Mouse (Mus musculus) gonadal fat pad, adult 2 months (tissue): ENCODE data around the gene Cd151. TPM values are rescaled to one million over a fixed set of nuclear protein-coding genes. Genes with fewer than 3 reads are reported as not detected.
"Not testable (repeated sequence)": the region's sequence is repeated elsewhere in the genome, so short reads cannot be mapped to it uniquely, and the experiment has no call there.

ENCODE experiments used
- DNase-seq: peaks from one replicate; pipeline ENCODE4 v3.0.0-alpha.2; 2012; ENCODE audit warnings: low read depth
- polyA plus RNA-seq: library from polyadenylated mRNA; depleted of rRNA; stranded (reverse); fragments of >200 nt; gene quantifications from 2 replicates; pipeline ENCODE4 v1.2.3, GENCODE M21; 2012

The Cd151 gene
- polyA plus RNA-seq, 1 experiment, result 894 TPM

DNA sequence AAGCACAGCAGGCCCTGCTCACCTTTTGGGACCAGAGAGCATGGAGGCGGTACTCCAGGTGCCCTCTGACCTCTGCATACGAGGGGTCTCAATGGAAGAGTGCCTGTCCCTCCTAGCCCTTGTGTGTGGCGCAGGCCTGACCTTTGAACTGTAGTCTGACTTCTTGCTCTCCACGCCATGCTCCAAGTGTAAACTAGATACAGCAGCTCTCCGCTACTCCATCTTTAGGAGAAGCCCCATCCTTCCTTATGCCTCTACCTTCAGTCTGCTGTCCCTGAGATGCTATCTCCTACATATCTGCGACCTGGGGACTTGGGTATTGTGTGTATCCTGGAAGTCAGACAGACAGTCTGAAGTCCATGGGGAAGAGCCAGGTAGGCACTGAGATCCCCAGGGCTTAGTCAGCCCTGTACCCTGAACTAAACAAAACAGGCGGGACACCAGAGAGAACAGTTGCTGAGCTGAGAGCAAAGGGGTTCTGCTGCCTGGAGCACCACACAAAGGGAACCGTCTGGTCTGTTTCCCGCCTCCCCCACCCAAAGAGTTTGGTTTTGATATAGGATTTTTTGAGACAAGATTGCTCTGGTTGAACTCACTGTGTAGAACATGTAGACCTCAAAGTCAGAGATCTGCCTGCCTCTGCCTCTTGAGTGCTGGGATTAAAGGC lies 31.2 kb upstream of the Cd151 start:
- no peak for DNase-seq

DNA sequence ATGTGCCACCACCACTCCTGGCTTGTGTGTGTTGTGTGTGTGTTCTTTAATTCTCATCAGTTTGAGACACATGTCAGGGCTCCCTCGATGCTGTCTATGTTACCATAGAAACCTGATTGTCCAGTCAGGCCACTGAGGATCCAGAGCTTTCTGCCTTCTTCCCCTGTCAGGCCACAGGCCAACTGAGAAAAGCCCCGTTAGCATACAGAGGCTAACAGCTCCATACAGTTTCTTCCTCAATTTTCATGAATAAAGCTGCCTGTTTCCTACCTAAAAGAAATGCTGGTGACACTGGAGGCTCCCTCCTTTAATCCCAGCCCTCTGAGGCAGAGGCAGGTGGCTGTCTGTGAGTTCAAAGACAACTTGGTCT lies 30.7 kb upstream of the Cd151 start:
- DNase-seq, result no peak

DNA sequence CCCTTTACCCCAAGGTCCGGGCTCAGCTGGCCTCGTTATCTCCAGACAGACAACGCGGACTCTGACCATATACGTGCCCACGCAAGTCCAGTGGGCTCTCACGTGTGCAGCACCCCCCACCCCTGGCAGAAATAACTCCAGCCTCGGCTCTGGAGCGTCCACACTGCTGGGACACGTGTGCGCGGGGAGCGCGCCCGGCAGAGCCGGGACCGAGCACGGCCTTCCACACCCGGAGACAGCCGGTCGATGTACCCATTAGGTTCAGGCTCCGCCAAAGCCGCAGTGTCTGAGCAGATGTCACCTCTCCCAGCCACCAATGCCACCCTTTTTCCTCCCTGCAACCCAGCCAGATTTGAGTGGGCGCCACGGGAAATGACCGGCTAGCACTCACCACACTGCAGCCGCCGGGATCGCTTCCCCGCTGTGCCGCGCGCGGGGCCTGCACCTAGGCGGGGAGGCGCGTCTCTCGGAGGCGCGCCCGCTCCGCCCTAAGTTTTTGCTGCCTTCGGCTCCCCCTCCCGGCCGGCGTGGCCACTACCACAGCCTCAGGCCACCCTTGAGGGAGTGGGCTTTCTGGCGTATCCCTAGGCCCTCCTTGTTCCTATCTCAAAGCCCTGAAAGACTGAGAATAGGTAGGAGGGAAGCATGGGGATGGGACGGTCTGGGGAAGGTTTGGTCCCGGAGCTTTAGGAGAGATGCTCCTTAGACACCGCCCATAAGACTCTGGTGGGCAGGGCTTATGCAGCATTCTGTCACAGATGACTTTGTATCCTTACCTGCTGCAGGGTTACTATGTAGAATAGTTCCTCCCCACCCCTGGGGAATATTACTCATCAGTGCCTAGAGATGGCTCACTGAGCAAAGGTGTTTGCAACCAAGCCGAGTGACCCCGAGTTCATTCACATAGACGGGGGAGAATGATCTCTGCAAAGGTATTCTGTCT lies 29.7 kb upstream of the Cd151 start, which contains the start of gene Slc25a22:
TSS of gene Slc25a22 (minus strand) at position 715 of the 943 bp plus-strand sequence.
- DNase-seq, result no peak

DNA sequence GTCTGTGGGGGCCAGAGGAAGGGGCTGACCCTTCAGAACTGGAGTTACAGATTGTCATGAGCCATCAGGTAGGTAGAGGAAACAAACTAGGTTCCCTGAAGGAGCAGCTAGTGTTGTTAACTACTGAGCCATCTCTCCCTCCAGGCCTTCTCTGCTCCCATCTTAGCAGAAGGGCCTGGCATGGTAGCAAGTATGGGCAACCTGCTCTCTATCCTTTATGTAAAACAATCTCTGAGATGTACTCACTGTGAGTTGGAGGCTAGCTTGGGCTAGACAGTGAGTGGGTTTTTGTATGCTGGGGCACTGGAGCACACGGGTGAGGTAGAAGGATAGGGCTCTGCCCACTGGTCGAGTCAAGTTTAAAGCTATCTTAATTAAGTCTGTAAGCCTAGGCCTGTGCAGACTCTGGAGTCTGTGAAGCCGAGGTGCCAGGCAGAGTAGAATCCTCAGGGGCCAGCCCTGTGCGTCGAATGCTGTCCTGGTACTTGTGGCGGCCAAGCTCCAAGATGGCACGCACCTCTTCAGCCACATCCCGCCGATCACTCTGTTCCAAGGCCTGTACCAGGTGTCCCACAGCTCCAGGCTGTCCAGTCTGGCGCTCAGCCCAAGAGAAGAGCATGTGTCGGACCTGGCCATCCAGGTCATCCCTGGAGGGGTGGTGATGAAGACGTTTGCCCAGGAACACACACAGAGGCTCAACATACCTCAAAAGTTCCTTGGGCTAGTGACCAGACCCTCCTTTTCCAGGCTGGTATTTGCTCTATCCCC lies 28.8 kb upstream of the Cd151 start:
- DNase-seq, result no peak

DNA sequence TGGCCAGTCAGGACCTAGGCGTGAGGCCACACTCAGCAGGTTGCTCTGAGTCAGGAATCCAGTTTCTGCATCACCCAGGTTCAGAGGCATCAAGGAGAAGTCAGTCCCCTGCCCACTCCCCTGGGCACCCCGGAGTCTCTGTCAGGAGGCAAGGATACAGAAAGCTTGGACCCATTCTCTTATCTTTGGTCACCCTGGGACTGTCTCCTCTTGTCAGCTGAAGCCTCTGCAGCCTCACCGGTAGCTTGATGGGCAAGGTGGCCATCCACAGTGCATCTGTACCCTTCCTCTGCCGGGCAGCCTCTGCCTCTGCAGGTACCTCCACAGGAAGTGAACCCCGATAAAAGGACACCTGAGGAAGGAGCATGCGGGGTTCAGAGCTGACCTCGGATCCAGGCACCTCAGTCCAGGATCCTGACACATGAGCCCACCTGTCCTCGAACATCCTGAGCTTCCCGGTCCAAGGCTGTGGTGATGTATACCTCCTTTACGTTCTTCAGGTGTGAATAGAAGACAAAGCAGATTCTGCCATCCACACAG lies 28.0 kb upstream of the Cd151 start:
- no peak for DNase-seq

DNA sequence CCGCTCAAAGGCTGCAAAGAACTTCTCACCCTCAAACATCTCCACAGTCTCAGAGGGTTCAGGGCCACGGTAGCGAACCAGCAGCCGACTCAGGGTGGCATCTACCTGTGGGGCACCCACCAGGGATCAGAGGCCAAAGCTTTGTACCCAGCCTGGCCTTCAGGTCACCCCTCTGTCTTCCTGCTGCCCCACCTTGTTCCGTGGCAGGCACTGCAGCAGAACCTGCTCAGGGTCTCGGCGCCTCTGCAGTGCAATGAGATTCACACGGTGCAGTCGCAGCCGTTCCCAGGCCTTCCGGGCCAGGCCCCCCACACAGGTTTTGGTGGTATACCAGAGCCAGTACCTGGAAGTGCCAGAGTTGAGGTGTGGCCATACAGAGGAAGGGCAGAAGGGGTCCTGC lies 27.4 kb upstream of the Cd151 start:
- DNase-seq, result no peak

DNA sequence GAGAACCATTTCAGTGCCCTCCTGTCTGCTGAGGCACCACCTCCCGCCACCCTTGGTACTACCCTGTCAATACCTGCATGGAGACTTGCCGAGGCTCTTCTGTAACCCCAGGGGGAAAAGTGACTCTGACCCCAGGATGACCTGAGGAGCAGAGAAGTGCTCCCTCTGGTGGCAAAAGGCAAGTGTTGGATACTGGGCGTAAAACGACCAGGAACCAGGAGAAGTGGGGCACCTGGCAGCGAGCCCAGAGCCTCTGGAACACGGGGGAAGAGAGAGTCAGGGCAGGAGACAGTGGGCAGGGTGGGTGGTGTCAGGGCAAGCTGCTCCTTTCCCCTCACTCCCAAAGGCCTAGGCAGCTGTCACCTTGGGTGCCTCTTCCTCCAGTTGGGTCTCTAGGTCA lies 26.6 kb upstream of the Cd151 start:
- no peak for DNase-seq

DNA sequence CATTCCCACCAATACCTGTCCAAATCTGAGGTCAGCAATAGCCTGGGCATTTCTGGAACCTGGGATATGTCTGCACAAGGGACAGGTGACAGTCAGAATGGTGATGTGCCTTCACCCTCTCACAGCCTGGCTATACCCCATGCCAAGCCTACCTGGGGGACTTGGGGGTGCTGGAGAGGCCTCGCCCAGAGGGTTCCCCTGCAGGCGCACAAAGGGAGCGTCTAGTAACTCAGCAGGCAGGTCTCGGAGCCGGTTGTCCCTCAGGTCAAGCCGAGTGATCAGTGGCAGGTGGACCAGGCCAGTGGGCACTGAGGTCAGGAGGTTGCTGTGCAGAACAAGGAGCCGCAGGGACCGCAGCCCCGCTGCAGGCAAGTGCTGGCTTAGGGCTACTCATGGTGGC lies 25.7 kb upstream of the Cd151 start:
- no peak for DNase-seq

DNA sequence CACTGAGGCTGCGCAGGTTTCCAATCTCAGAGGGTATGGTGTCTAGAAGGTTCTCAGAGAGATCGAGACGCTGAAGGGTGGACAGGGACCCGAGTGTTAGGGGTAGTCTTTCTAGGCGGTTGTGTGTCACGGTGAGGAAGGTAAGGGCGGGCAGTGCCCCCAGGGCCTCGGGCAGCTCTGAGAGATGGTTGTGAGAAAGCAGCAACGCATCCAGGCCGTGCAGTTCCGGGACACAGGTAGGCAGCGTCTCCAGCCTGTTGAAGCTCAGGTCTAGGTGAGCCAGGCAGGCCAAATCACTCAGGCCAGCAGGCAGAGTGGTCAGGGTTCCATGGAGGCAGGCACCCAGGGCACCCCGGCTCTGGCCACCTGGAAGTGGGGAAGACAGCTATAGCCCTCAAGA lies 25.0 kb upstream of the Cd151 start:
- DNase-seq, result no peak

DNA sequence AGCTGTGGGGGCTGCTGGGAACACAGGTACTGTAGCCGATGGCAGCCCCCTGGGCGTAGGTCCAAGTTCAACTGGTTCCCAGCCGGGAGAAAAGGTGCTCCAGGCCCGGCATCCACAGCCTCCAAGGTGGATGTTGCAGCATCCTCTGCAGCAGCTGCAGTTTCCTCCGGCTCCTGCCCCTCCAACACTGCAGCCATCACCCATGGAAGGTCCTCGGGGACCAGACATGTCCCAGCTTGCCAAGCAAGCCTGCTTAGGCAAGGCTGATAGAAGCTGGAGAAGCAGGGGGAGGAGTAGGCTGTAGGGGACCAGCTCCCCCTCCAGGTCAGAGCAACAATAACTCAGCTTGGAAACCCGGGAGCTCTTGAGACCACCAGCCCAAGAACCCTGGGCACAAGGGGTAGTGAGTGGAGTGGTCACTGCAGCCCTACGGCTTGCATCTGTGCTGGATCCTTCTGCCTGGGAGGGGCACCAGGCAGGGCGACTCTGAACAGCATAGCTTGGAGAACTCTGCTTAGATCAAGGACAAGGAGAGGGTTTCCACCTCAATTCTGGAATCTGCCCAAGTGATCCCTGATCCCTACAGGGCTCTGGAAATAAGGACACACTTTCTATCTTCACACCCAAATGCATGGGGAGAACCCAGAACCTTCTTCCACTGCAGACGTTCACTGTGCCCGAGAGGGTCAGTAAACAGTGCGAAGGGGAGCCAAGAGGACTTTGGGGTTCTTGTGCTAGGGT lies 23.9 kb upstream of the Cd151 start:
- DNase-seq, result no peak

DNA sequence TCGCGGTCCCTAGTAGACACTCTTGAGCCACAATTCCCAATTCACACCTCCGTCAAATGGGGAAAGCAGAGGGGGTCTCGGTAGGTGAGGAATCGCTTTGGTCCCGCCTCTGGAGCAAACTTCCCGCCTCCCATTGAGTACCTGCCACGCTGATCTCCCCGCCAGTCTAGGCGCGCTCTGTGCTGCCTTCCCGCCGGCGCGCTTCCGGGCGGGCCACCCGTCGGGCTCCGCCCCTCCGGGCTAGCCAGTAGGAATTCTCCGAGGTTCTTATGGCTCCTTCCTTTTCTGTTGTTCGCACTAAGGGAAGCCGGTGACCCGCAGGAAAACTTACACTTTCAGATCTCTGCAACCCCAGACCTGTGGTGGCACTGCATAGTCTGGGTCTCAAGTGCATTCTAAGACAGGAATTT lies 23.4 kb upstream of the Cd151 start, which contains the start of gene Pidd1:
TSS of gene Pidd1 (minus strand) at position 198 of the 410 bp plus-strand sequence.
- DNase-seq, result no peak

DNA sequence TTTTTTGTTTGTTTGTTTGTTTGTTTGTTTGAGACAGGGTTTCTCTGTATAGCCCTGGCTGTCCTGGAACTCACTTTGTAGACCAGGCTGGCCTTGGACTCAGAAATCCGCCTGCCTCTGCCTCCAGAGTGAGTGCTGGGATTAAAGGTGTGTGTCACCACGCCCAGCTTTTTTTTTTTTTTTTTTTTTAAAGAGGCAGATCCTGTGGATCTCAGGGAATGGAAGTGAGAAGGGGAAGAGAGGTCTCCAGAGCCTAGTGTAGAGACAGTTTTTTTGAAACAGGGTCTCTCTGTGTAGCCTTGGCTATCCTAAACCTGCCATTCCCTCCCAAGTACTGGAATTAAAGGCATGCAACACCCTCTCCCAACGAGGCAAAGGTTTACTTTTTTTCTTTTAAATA lies 20.8 kb upstream of the Cd151 start:
- DNase-seq, result not testable (repeated sequence)

DNA sequence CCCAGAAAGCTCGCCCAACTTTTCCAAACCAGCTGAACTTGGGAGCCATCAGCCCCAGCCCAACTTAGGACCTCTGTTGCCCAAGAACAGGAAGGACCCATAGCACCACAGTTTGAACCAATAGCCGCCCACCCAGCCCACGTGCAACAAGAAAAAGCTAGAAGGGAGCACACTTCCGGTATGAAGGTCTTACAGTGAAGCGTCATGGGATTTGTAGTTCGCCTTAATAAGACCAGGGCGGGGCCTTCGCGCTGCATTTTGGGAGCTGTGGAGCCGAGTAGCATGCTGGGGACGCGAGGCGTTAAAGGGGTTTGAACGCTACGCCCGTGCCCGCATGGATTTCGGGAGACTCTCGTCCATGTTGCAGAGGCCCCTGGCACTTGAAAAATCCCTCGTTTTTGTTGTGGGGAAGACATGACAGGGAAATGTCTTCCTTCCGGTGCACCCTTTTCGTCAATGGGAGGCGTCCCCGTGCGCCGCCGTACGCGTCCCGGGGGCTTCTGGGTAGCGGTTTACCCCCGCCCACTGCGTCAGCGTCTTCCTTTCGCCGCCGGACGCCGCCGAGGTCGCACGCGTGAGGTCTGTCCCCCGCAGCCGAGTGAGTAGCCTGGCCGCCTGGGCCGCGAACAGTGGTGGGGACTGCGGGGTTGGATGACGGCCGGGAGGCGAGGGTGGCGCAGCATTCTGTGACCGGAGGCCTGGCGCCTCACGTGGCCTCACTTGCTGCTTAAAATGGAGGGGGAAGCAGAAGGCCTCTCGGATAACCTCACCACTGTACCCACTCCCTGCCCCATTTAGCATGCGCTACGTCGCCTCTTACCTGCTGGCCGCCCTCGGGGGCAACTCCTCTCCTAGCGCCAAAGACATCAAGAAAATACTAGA lies 19.8 kb upstream of the Cd151 start, which contains the start of gene Rplp2:
TSS of gene Rplp2 (plus strand) at position 261 of the 882 bp plus-strand sequence.
- DNase-seq, result no peak

DNA sequence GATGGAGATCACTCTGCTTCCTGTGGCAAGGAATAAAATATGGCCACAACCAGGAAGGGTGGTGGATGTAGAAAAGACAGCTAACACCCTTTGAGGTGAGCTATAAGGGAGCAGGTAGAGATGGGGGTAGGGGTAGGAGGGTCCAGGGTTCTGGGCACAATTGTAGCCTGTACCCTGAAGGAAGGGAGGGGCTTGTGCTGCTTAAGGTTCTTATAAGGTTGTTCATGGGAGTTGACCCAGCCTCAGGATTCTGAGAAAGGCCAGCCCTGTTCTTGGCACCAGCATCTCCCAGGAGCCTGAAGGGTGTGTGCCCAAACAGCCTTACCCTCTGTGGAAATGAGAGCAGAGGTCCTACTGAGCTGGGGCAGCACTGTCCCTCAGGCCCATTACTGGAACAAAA lies 15.3 kb upstream of the Cd151 start:
- no peak for DNase-seq

DNA sequence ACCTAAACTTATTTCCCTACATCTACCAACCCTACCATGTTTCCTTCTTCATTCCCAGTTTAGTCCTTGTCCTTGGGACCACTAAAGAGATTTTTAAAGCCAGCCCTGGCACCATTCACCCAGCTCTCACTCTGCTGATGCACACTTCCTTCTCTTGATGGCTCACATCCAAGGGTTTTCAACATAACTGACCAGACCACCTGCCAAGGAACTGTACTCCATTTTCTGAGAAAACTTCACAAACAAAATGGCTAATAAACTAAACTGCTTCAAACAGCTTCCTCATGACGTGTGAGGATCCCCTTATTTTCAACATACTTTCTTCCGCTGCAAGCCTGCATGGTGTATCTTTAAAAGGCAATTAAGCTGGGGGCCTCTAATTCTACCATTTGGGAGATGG lies 13.6 kb upstream of the Cd151 start:
- DNase-seq, result no peak

DNA sequence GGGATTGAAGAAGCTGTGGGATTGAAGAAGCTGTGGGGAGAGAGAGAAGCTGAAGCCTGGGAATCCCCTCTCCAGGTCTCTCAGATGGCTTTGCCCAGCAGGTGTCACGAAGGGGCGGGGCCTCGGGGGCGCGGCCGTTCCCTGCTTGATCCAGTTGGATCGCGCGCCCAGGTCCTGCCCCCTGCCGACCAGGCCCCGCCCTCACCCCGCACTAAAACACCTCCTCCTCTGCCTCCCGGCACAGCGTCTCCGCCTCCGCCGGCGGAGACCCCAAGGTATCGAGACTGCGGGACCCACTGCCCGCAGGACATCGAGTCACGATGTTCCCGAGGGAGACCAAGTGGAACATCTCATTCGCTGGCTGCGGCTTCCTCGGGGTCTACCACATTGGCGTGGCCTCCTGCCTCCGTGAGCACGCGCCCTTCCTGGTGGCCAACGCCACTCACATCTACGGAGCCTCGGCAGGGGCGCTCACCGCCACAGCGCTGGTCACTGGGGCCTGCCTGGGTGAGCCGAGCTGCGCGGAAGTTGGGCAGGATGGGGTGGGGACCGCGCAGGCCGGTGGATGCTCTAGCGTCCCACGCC lies 12.1 kb upstream of the Cd151 start, which contains the start of gene Pnpla2:
TSS of gene Pnpla2 (plus strand) at position 232 of the 585 bp plus-strand sequence.
- no peak for DNase-seq

DNA sequence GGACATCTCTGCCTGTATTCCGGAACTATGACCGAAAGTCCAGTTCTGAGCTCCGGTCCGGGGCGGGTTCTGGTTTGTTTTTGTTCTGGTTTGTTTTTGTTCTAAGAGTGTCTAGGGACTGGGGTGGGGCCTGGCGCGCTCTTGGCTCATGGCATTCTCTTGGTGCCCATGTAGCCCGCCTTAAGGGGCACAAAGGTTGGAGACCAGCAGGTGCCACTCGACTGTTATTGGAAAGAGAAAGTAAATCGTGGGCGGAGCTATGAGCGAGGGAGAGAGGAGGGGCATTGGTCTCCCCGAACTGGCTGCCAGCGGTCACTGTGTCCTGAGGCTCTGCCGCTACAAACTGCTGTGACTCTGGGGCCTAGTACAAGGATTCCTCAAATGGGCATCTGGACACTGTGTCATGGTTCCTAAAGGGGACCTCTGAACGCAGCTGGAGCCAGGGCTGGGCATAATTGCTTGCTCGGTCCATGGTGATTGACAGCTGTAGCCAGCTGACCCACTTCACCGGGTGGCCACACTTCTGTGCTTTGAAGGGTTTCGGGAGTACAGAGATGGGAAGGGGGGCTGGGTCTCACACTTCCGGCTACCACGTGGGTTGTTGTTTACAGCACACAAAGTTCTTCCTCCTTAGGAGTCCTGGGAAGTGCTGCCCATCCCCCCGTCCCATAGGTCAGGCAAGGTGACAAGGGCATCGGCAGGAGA lies 11.4 kb upstream of the Cd151 start:
- DNase-seq, result no peak

DNA sequence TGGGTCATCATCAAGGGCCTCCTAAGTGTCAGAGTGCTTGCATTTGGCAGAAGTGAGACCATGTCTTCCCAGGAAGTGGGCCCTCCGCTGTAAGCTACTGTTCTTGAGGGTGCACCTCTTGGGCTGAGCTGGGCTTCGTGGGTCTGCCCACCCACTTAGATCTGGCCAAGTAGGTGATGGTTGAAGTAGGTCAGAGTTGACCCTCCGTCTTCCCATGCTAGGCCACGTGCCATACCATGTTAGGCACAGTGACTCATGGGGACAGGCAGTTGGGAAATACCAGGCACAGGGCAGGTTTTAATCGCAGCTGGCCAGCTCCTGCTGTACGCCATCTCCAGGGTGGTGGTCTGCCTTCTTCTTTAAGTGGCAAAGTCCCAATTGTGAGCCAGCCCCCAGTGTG lies 10.5 kb upstream of the Cd151 start:
- DNase-seq, result no peak

DNA sequence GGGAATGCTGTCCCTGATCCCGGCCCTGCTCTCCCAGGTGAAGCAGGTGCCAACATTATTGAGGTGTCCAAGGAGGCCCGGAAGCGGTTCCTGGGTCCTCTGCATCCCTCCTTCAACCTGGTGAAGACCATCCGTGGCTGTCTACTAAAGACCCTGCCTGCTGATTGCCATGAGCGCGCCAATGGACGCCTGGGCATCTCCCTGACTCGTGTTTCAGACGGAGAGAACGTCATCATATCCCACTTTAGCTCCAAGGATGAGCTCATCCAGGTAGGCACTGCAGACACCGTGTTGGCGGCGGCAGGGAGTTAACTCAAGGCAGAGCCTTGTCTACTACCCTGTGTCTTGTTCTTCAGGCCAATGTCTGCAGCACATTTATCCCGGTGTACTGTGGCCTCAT lies 10.0 kb upstream of the Cd151 start:
- no peak for DNase-seq
